Mouse (Mus musculus): ENCODE measurements around the gene Pcmt1. TPM values are rescaled to one million over a fixed set of nuclear protein-coding genes. Genes with fewer than 3 reads are reported as not detected.

Gene Pcmt1
- polyA plus RNA-seq (2015; fragmentation: Nextera tagmentation; extraction: Ambion mirVana) = 120 and 124 TPM in 2 replicates

DNA sequence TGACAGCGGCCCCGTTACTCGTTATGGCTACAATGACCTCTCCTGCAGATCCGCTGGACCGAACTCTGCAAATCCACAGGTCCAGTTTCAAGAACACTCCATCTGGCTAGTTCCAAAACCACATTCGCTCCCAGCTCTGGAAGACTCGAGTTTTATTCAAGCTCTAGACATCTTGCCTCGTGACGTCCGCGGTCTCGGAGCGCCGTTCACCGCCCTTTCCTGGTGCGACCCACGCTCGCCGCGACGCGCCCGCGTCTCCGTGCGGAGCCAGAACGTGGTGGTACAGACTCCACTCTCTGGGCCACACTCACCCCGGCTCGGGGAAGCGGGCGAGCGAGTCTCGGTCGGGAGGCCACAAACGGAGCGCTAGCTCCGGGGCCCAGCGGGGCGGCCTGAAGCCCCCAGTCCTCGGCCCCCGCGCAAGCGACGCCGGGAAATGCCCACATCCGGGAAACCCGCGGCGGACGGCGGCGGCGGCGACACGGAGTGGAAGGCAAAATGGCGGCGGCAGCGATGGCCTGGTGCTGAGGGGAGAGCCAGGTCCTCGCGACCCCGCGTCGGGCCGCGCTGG lies at the start of gene Pcmt1, which contains the start of gene Lats1:
Gene Pcmt1 (minus strand): TSS at position 406 of the 571 bp plus-strand sequence.
Gene Lats1 (plus strand): TSS at position 484 of the 571 bp plus-strand sequence.
- WGBS = under 1% methylated on average over 53 of the region's 65 CpGs
- Histone ChIP-seq H3K4me2 (replicated peaks; ENCODE audit: low read depth, low read length) (peak within 1 kb of the TSS; percentile 87), H3K27ac (ENCODE audit: low read length) (peak within 1 kb of the TSS; percentile 98), H3K27me3 (ENCODE audit: insufficient read depth, low read length) (no peaks in the 10 kb centered on the region), H3K9me3 (ENCODE audit: low read length) (no peaks in the 10 kb centered on the region), H3K4me3 (ENCODE audit: low read length) (peak within 1 kb of the TSS; percentile 95), H3K9ac (replicated peaks; ENCODE audit: low read length) (peak within 1 kb of the TSS; percentile 100), H3K36me3 (ENCODE audit: insufficient read depth, low read length) (peaks cover 34% of the 10 kb centered on the region), H3K4me1 (ENCODE audit: insufficient read depth, low read length) (peaks cover 31% of the 10 kb centered on the region)
- ATAC-seq (ENCODE audit: low FRiP score, low TSS enrichment) = peak; percentile 90

DNA sequence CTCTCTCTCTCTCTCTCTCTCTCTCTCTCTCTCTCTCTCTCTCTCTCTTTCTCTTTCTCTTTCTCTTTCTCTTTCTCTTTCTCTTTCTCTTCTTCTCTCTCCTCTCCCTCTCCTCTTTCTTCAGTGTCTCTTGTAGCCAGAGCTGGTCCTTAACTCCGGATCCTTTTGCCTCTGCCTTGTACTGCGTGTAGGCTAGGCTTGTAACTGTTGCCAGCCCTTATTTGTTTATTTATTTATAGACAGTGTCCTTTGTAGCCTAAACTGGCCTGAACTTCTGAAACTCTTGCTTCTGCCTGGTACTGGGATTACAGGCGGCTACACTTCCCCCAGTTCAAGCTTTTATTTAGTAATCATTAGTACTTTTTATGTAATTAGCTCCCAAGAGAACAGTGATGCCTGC lies 46.1 kb upstream of the Pcmt1 start:
- no peak for ATAC-seq (ENCODE audit: low FRiP score, low TSS enrichment)
- H3K4me2 ChIP-seq (replicated peaks; ENCODE audit: low read depth, low read length) = peak overlapping the region; percentile 89
- peak overlapping the region; percentile 46; the same call in 1 of the 2 replicates for H3K9ac ChIP-seq (replicated peaks; ENCODE audit: low read length)
- WGBS = 17% methylated on average over 3 of the region's 3 CpGs
- peaks cover 10% of the 10 kb centered on the region; the same call in 1 of the 2 replicates for H3K4me1 ChIP-seq (ENCODE audit: insufficient read depth, low read length)
- H3K27ac ChIP-seq (ENCODE audit: low read length) = no peak overlapping the region
- no peaks in the 10 kb centered on the region for H3K9me3 ChIP-seq (ENCODE audit: low read length)
- peak overlapping the region; percentile 96 for H3K4me3 ChIP-seq (ENCODE audit: low read length)
- no peaks in the 10 kb centered on the region for H3K36me3 ChIP-seq (ENCODE audit: insufficient read depth, low read length)
- H3K27me3 ChIP-seq (ENCODE audit: insufficient read depth, low read length) = no peaks in the 10 kb centered on the region

DNA sequence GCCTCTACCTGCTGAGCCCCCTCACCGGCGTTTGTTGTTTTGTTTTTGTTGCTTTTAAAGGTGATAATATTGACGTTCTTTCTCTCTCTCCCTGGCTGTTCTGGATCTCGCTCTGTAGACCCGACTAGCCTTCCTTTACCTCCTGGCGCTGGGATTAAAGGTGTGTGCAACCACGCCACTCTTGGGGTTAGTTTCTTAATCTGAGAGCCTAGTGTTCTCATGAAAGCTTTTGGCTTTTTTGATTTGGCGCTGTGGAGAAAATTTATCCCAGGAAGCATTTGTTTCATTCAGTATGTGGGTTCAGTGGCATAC lies 45.5 kb upstream of the Pcmt1 start:
- no peaks in the 10 kb centered on the region for H3K36me3 ChIP-seq (ENCODE audit: insufficient read depth, low read length)
- H3K27ac ChIP-seq (ENCODE audit: low read length) = peak overlapping the region; percentile 82; the same call in 1 of the 2 replicates
- ATAC-seq (ENCODE audit: low FRiP score, low TSS enrichment) = no peak
- peaks cover 7% of the 10 kb centered on the region; the same call in 1 of the 2 replicates for H3K4me1 ChIP-seq (ENCODE audit: insufficient read depth, low read length)
- H3K4me3 ChIP-seq (ENCODE audit: low read length) = peak overlapping the region; percentile 96
- H3K27me3 ChIP-seq (ENCODE audit: insufficient read depth, low read length) = no peaks in the 10 kb centered on the region
- peak overlapping the region; percentile 81 for H3K9ac ChIP-seq (replicated peaks; ENCODE audit: low read length)
- peak overlapping the region; percentile 89 for H3K4me2 ChIP-seq (replicated peaks; ENCODE audit: low read depth, low read length)
- 0% methylated on average over 8 of the region's 8 CpGs for WGBS
- no peaks in the 10 kb centered on the region for H3K9me3 ChIP-seq (ENCODE audit: low read length)

DNA sequence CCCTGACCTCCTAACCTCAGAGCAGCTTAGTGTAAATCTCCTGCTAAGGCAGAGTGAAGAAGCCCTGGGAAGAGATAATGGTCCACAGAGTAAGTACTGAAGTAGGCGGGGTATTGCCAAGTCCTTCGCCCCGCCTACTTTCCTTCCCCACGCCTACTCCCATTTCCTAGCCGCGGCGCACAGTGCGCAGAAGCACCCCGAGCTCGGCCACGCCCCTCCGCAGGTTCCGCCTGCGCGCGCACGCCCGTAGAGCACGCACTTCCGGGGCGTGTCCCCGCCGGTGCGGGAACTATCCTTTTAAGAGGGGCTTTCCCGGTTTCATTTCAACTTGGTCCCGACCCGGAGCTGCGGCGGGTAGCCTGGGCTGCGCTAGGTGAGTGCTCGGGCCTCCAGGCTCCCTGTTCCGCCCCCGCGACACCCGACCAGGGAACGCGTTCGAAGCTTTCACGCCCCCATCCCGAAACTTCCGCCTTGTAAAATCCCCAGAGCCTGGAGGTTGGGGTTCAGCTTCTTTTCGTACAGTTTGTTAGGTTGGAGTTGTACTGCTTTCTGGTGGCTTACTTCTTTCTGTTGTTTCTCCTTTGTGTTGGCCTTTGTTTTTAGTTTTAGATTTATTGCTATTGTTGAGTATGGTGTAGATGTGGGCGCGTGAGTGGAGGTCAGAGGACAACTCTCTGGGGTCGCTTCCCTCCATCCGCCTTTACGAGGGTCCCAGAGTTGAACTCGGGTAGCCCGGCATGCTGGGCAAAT lies 45.0 kb upstream of the Pcmt1 start, which contains the start of gene Katna1:
Gene Katna1 (plus strand): TSS at position 250 of the 750 bp plus-strand sequence.
- Histone ChIP-seq H3K9me3 (ENCODE audit: low read length) (no peaks in the 10 kb centered on the region), H3K27ac (ENCODE audit: low read length) (peak within 1 kb of the TSS; percentile 82), H3K4me1 (ENCODE audit: insufficient read depth, low read length) (peaks cover 7% of the 10 kb centered on the region; the same call in 1 of the 2 replicates), H3K9ac (replicated peaks; ENCODE audit: low read length) (peak within 1 kb of the TSS; percentile 81), H3K27me3 (ENCODE audit: insufficient read depth, low read length) (no peaks in the 10 kb centered on the region), H3K4me2 (replicated peaks; ENCODE audit: low read depth, low read length) (peak within 1 kb of the TSS; percentile 89), H3K4me3 (ENCODE audit: low read length) (peak within 1 kb of the TSS; percentile 96), H3K36me3 (ENCODE audit: insufficient read depth, low read length) (no peaks in the 10 kb centered on the region)
- 0% methylated on average over 49 of the region's 49 CpGs for WGBS
- peak; percentile 98 for ATAC-seq (ENCODE audit: low FRiP score, low TSS enrichment)

DNA sequence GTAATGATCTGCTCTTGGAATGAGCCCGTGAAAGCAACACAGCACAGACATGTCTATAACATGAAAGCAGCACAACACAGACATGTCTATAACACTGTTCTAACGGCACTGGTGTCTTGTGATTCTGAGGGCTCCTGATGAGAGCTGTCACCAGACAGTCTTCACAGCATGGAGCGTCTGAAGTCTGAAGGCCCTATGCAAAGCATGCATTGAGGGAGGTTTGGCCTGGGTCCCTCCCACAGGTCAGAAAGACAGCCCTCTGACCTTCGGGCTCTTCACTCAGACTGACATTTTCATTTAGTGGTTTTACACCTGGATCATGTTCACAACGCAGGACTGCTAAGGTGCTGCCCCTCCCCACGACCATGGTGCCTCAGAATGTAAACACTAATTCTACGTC lies 34.1 kb upstream of the Pcmt1 start:
- Histone ChIP-seq H3K4me2 (replicated peaks; ENCODE audit: low read depth, low read length) (no peak overlapping the region), H3K27me3 (ENCODE audit: insufficient read depth, low read length) (no peaks in the 10 kb centered on the region), H3K4me3 (ENCODE audit: low read length) (no peak overlapping the region), H3K9ac (replicated peaks; ENCODE audit: low read length) (no peak overlapping the region), H3K27ac (ENCODE audit: low read length) (no peak overlapping the region), H3K4me1 (ENCODE audit: insufficient read depth, low read length) (no peaks in the 10 kb centered on the region), H3K36me3 (ENCODE audit: insufficient read depth, low read length) (peaks cover 31% of the 10 kb centered on the region), H3K9me3 (ENCODE audit: low read length) (no peaks in the 10 kb centered on the region)
- ATAC-seq (ENCODE audit: low FRiP score, low TSS enrichment) = no peak
- WGBS = 51% methylated on average over 7 of the region's 7 CpGs

DNA sequence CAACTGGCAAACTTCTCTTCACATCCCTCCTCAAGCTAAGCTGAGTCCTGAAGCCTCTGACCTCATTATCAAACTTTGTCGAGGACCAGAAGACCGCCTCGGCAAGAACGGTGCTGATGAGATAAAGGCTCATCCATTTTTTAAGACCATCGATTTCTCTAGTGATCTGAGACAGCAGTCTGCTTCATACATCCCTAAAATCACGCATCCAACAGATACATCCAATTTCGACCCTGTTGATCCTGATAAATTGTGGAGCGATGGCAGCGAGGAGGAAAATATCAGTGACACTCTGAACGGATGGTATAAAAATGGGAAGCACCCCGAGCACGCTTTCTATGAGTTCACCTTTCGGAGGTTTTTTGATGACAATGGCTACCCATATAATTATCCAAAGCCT lies 31.6 kb upstream of the Pcmt1 start:
- ATAC-seq (ENCODE audit: low FRiP score, low TSS enrichment) = no peak
- H3K27me3 ChIP-seq (ENCODE audit: insufficient read depth, low read length) = no peaks in the 10 kb centered on the region
- peaks cover 42% of the 10 kb centered on the region for H3K36me3 ChIP-seq (ENCODE audit: insufficient read depth, low read length)
- no peak overlapping the region for H3K9ac ChIP-seq (replicated peaks; ENCODE audit: low read length)
- WGBS = 92% methylated on average over 13 of the region's 13 CpGs
- no peak overlapping the region for H3K4me2 ChIP-seq (replicated peaks; ENCODE audit: low read depth, low read length)
- H3K4me3 ChIP-seq (ENCODE audit: low read length) = no peak overlapping the region
- no peak overlapping the region for H3K27ac ChIP-seq (ENCODE audit: low read length)
- no peaks in the 10 kb centered on the region for H3K4me1 ChIP-seq (ENCODE audit: insufficient read depth, low read length)
- no peaks in the 10 kb centered on the region for H3K9me3 ChIP-seq (ENCODE audit: low read length)

DNA sequence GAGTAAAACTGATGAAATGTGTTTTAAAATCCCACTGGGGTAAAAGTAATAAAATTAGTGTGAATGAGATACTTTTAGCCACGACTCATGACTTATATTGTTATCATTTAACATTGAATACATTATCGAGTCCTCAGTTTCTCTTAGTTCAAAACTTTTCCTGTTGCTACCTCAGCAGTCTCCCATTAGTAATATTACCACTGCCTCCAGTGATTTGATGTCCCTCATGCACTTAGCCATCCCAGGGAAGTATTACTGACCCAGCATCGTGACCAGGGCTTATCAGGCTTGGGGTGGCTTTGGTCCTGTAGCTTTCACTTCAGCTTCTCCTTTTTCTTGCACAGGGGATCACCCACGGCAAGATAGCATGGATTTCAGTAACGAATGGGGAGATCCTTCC lies 29.2 kb upstream of the Pcmt1 start:
- H3K4me1 ChIP-seq (ENCODE audit: insufficient read depth, low read length) = no peaks in the 10 kb centered on the region
- ATAC-seq (ENCODE audit: low FRiP score, low TSS enrichment) = no peak
- 89% methylated on average over 5 of the region's 5 CpGs for WGBS
- no peak overlapping the region for H3K9ac ChIP-seq (replicated peaks; ENCODE audit: low read length)
- H3K4me2 ChIP-seq (replicated peaks; ENCODE audit: low read depth, low read length) = no peak overlapping the region
- no peak overlapping the region for H3K4me3 ChIP-seq (ENCODE audit: low read length)
- peaks cover 59% of the 10 kb centered on the region for H3K36me3 ChIP-seq (ENCODE audit: insufficient read depth, low read length)
- no peak overlapping the region for H3K27ac ChIP-seq (ENCODE audit: low read length)
- no peaks in the 10 kb centered on the region for H3K9me3 ChIP-seq (ENCODE audit: low read length)
- no peaks in the 10 kb centered on the region for H3K27me3 ChIP-seq (ENCODE audit: insufficient read depth, low read length)

DNA sequence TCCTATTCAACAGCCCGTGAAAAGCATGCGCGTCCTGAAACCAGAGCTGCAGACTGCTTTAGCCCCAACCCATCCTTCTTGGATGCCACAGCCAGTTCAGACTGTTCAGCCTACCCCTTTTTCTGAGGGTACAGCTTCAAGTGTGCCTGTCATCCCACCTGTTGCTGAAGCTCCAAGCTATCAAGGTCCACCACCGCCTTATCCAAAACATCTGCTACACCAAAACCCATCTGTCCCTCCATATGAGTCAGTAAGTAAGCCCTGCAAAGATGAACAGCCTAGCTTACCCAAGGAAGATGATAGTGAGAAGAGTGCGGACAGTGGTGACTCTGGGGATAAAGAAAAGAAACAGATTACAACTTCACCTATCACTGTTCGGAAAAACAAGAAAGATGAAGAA lies 21.6 kb upstream of the Pcmt1 start:
- Histone ChIP-seq H3K4me2 (replicated peaks; ENCODE audit: low read depth, low read length) (no peak overlapping the region), H3K4me1 (ENCODE audit: insufficient read depth, low read length) (no peaks in the 10 kb centered on the region), H3K27ac (ENCODE audit: low read length) (no peak overlapping the region), H3K9ac (replicated peaks; ENCODE audit: low read length) (no peak overlapping the region), H3K36me3 (ENCODE audit: insufficient read depth, low read length) (peaks cover 79% of the 10 kb centered on the region), H3K4me3 (ENCODE audit: low read length) (no peak overlapping the region), H3K9me3 (ENCODE audit: low read length) (no peaks in the 10 kb centered on the region), H3K27me3 (ENCODE audit: insufficient read depth, low read length) (no peaks in the 10 kb centered on the region)
- no peak for ATAC-seq (ENCODE audit: low FRiP score, low TSS enrichment)
- WGBS = 87% methylated on average over 6 of the region's 6 CpGs

DNA sequence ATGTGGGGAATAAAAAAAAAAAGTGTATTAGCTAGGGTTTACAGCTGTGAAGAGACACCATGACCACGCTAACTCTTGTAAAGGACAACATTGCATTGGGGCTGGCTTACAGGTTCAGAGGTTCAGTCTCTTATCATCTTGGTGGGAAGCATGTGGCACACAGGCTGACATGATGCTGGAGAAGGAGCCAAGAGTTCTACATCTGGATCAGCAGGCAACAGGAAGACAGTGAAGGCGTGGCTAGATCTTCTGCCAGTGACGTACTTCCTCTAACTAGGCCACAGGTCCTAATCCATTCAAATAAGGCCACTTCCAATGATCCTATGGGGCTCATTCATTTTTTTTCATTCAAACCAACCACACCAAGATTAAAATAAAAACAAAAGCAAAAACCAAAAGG lies 19.2 kb upstream of the Pcmt1 start:
- no peak overlapping the region for H3K9ac ChIP-seq (replicated peaks; ENCODE audit: low read length)
- H3K4me3 ChIP-seq (ENCODE audit: low read length) = no peak overlapping the region
- H3K4me1 ChIP-seq (ENCODE audit: insufficient read depth, low read length) = no peaks in the 10 kb centered on the region
- no peak overlapping the region for H3K4me2 ChIP-seq (replicated peaks; ENCODE audit: low read depth, low read length)
- H3K27ac ChIP-seq (ENCODE audit: low read length) = no peak overlapping the region
- WGBS = 85% methylated on average over 3 of the region's 3 CpGs
- no peaks in the 10 kb centered on the region for H3K27me3 ChIP-seq (ENCODE audit: insufficient read depth, low read length)
- no peaks in the 10 kb centered on the region for H3K9me3 ChIP-seq (ENCODE audit: low read length)
- ATAC-seq (ENCODE audit: low FRiP score, low TSS enrichment) = no peak
- H3K36me3 ChIP-seq (ENCODE audit: insufficient read depth, low read length) = peaks cover 72% of the 10 kb centered on the region

DNA sequence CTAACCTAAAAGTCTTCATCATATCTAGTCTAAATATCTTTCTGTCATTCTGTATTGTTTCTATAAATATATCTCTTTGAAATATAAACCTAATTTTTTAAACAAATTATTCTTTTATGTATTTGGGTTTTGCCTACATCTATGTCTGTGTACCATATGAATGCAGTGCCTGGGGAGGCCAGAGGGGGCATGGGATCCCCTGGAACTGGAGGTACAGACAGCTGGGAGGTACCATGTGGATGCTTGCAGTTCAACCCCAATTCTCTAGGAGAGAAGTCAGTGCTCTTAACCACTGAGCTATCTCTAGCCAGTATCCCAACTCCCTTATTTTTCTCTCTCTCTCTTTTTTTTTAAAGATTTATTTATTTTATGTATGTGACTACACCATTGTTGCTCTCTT lies 14.3 kb upstream of the Pcmt1 start:
- Histone ChIP-seq H3K27ac (ENCODE audit: low read length) (no peak overlapping the region), H3K27me3 (ENCODE audit: insufficient read depth, low read length) (no peaks in the 10 kb centered on the region), H3K36me3 (ENCODE audit: insufficient read depth, low read length) (peaks cover 64% of the 10 kb centered on the region), H3K4me3 (ENCODE audit: low read length) (no peak overlapping the region), H3K4me1 (ENCODE audit: insufficient read depth, low read length) (no peaks in the 10 kb centered on the region), H3K9me3 (ENCODE audit: low read length) (no peaks in the 10 kb centered on the region), H3K4me2 (replicated peaks; ENCODE audit: low read depth, low read length) (no peak overlapping the region), H3K9ac (replicated peaks; ENCODE audit: low read length) (no peak overlapping the region)
- no peak for ATAC-seq (ENCODE audit: low FRiP score, low TSS enrichment)
